Mouse (Mus musculus) testis, adult 2 months (tissue): ENCODE measurements around the gene Trim17.

Source experiments
- CTCF ChIP-seq: fragments of 200-500 bp; IDR thresholded peaks from 2 replicates; pipeline ENCODE4 v1.5.1; 2012; ENCODE audit warnings: low read depth, mild to moderate bottlenecking, inconsistent platforms, low read length, moderate library complexity; ENCODE audit not compliant: control insufficient read depth, insufficient read depth, insufficient replicate concordance
- POLR2A ChIP-seq: fragments of 200-500 bp; IDR thresholded peaks from 2 replicates; pipeline ENCODE4 v1.6.1; 2012; ENCODE audit warnings: low read depth, mild to moderate bottlenecking, inconsistent platforms, low read length, moderate library complexity; ENCODE audit not compliant: control insufficient read depth

- TF ChIP-seq CTCF: no peak
- no peak for TF ChIP-seq POLR2A
Observed at GRCm38 (mm10) chr11:58999158-58999557, 44.7 kb downstream of the Trim17 start.
